Mouse (Mus musculus) urinary bladder, adult 2 months (tissue): ENCODE data around the gene Ptprz1. TPM values are rescaled to one million over a fixed set of nuclear protein-coding genes. Genes with fewer than 3 reads are reported as not detected.
"Not testable (repeated sequence)": the region's sequence is repeated elsewhere in the genome, so short reads cannot be mapped to it uniquely, and the experiment has no call there.

ENCODE experiments used
- DNase-seq: peaks from one replicate; pipeline ENCODE4 v3.0.0; 2022; ENCODE audit warnings: low spot score
- polyA plus RNA-seq: library from polyadenylated mRNA; depleted of rRNA; stranded (reverse); fragments of >200 nt; gene quantifications from 2 replicates; pipeline ENCODE4 v1.2.3, GENCODE M21; 2012

Ptprz1 gene
- polyA plus RNA-seq, 1 experiment: 11.8 TPM

DNA sequence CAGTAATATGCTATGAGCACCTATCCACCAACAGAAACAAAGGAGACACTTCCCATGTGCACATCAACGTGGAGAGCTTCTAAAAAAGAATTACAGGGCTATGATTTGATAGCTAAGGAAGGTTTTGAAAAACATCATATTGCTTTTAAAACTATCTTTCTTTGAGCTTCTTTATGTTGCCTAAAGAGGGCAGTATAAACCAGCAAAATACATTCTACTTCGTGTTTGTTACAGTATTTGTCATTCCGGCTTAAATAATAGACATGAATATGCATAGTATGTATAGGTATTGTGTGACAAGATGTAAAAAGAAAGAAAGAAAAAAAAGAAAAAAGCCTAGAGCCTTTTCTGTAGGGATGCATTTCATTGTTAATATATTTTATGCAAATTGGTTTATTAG, 127.8 kb downstream of the Ptprz1 start:
- no peak for DNase-seq

DNA sequence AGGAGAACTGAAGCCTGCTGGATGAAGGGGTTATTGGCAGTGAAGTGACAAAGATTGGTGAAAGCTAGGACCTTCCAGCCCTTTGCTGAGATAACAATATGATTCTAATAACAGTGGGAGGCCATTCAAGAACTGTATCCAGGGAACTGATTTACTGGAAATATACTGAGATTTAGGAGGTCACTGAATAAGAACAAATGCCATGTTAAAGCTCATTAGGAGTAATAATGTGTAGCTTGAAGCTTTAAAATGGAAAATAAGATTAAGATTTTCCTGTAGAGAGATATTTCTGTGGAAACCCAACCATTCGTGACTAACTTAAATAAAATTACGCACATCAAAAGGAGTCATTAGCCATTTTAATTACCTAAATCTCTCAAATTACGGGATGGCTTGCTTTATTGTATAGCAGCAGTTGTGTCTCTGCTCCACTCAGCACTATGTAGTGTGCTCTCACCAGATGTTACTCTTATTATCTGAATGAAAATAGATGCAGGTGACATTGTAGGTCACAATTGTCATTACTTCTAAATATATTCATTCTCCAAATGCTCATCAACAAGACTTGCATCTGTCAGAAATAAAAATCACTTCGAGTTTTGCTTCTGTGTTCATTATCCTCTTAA, 139.8 kb downstream of the Ptprz1 start:
- DNase-seq: no peak

DNA sequence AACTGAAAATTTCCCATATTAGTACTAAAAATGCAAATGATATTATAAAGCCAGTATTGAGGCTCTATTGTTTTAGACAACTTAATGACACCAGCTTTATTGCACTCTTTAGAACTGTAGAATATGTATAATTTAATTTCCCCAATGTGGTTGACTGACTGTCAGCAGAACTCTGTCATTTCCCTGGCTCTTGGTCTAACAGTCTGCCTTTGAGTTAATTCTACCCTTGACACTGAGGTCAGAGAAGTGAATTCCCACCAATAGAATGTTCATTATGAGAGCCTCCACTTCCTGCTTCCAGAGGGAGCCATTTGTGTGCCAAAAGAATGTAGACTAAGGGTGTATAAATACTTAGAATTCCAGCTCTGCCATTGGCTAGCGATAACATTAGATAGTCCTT, 152.9 kb downstream of the Ptprz1 start:
- no peak for DNase-seq

GRCm38 (mm10) chr6:23048836-23049235, 173.5 kb downstream of the Ptprz1 start:
- no peak for DNase-seq

GRCm38 (mm10) chr6:23055734-23056133, 180.4 kb downstream of the Ptprz1 start:
- DNase-seq: no peak

DNA sequence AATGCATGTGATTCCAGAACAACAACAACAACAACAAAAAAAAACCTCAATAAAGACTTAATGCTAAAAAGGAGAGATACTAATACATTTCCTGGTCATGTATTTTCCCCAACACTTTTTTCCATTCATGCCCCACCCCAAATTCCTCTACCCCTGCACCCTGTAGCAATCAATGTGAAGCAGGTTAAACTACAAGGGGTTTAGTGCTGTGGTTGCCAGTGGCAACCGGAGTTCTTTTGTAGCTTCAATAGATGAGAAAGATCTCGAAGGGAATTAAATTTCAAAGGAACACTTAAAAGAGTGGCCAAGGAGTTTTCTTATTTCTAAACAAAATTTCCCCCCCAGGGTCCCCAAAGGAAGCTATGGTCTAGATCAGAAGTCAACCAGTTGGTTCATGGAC, 200.8 kb downstream of the Ptprz1 start:
- DNase-seq: no peak

DNA sequence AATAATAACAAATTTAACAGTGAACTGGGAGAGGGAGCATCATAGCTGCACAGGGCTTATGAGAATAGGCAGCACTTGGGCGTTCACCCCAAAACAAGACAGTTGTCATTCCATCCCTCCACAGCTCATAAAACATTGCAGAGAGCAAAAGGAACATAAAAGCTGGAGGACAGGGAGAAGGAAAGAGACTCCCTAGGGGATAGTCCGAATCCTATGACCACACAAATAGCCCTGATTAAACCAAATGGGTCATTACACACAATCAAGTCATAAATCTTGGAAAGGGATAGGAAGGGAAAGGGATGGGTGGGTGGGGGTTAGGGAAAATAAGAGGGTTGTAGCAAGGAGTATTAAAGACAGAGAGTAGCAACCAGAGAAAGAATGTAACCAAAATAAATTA, 203.0 kb downstream of the Ptprz1 start:
- DNase-seq: no peak

DNA sequence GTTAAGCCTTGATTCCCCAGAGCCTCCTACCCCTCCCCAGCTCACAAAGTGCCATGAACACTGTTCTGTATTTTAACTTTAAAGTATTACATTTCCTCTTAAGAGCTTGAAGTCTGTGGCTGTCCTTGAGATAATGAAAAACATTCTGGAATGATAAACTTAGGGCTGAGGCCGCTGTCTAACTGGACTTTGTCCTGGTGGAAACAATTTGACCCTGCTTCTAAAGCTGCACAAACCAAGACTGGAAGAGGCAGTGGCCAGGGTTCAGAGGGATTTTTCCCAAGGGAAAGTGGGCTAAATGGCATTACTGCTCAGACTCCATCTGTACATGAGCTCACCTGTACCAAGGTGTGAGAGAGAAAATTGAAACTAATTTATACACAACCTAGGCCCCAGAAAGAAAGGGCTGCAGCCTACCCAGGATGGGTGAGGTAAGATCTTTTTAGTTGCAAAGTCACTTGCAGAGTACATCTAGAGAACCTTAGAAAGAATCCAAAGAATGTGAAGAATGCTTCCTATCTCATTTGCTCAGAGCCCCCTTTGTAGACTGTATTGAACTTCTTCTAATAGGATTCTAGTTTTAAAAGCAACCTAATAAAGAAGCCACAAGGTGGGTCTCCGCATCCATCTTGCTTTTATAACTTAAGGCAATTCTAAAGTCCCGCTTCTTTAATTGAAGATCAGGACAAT, 204.8 kb downstream of the Ptprz1 start:
- DNase-seq: no peak

- no peak for DNase-seq
Observed at GRCm38 (mm10) chr6:23084587-23085421, 209.5 kb downstream of the Ptprz1 start.

- DNase-seq: not testable (repeated sequence)
Observed at GRCm38 (mm10) chr6:23089292-23089691, 214.0 kb downstream of the Ptprz1 start.

GRCm38 (mm10) chr6:23090346-23091055, 215.2 kb downstream of the Ptprz1 start:
- not testable (repeated sequence) for DNase-seq
